Mouse (Mus musculus) limb, embryonic 12.5 days (tissue): Measurements from ENCODE around the gene Rbpj. TPM values are rescaled to one million over a fixed set of nuclear protein-coding genes. Genes with fewer than 3 reads are reported as not detected.
"Not testable (repeated sequence)": the region's sequence is repeated elsewhere in the genome, so short reads cannot be mapped to it uniquely, and the experiment has no call there.

Experiments used
- ATAC-seq: fragments of 200-750 bp; cut with Nextera tagmentation; 2 replicates; pipeline ENCODE4 v1.8.0; 2017; ENCODE audit warnings: low read depth, moderate TSS enrichment; ENCODE audit not compliant: insufficient number of reproducible peaks, insufficient read depth, low FRiP score, low TSS enrichment
- H3K27ac ChIP-seq: fragments of 300-500 bp; sonication (generic); 2 replicates; pipeline ENCODE4 v1.5.1; 2016; ENCODE audit warnings: mild to moderate bottlenecking, moderate library complexity
- H3K27me3 ChIP-seq: fragments of 300-500 bp; sonication (generic); 2 replicates; pipeline ENCODE4 v1.6.1; 2016; ENCODE audit warnings: mild to moderate bottlenecking, moderate library complexity
- H3K36me3 ChIP-seq: fragments of 300-500 bp; sonication (generic); 2 replicates; pipeline ENCODE4 v1.6.1; 2016; ENCODE audit warnings: mild to moderate bottlenecking, moderate library complexity
- H3K4me1 ChIP-seq: fragments of 300-500 bp; sonication (generic); replicated peaks from 2 replicates; pipeline ENCODE4 v1.6.1; 2016
- H3K4me2 ChIP-seq: fragments of 300-500 bp; sonication (generic); 2 replicates; pipeline ENCODE4 v1.6.1; 2016; ENCODE audit warnings: mild to moderate bottlenecking, moderate library complexity
- H3K4me3 ChIP-seq: fragments of 300-500 bp; sonication (generic); replicated peaks from 2 replicates; pipeline ENCODE4 v1.5.1; 2016; ENCODE audit warnings: mild to moderate bottlenecking
- H3K9ac ChIP-seq: fragments of 300-500 bp; sonication (generic); replicated peaks from 2 replicates; pipeline ENCODE4 v1.6.1; 2016; ENCODE audit warnings: mild to moderate bottlenecking, moderate library complexity
- H3K9me3 ChIP-seq: fragments of 300-500 bp; sonication (generic); 2 replicates; pipeline ENCODE4 v1.6.1; 2016; ENCODE audit warnings: mild to moderate bottlenecking, moderate library complexity
- WGBS: fragments of 180-500 bp; shearing (Covaris S2); methylation state at CpG from one replicate; pipeline ENCODE4 v1.1.7; 2016; 5-methylcytosine and 5-hydroxymethylcytosine counted together
- polyA plus RNA-seq: library from polyadenylated mRNA; unstranded; fragments of >200 nt; fragmentation: Nextera tagmentation; extraction: Ambion mirVana; gene quantifications from 2 replicates; pipeline ENCODE4 v1.2.1, GENCODE M21; 2016

The Rbpj gene
- polyA plus RNA-seq, 1 experiment from 2014 or later: 51.3 TPM

- H3K4me3 ChIP-seq, H3K27ac ChIP-seq, H3K36me3 ChIP-seq, H3K27me3 ChIP-seq, H3K4me1 ChIP-seq, ATAC-seq, H3K9me3 ChIP-seq, H3K4me2 ChIP-seq, H3K9ac ChIP-seq: not testable (repeated sequence)
- WGBS: 95% methylated on average over 5 of the region's 6 CpGs
Measured at GRCm38 (mm10) chr5:53673493-53674150, 207.7 kb downstream of the Rbpj start.

- ATAC-seq: no peak
- WGBS: 81% methylated on average over 8 of the region's 8 CpGs
- H3K4me1 ChIP-seq: no peaks in the 10 kb centered on the region
- no peak overlapping the region for H3K4me2 ChIP-seq
- H3K4me3 ChIP-seq: no peak overlapping the region
- no peaks in the 10 kb centered on the region for H3K36me3 ChIP-seq
- no peaks in the 10 kb centered on the region for H3K9me3 ChIP-seq
- no peak overlapping the region for H3K27ac ChIP-seq
- no peaks in the 10 kb centered on the region for H3K27me3 ChIP-seq
- no peak overlapping the region for H3K9ac ChIP-seq
Measured at GRCm38 (mm10) chr5:53676671-53677070, 210.7 kb downstream of the Rbpj start.

- Histone ChIP-seq H3K4me1 (no peaks in the 10 kb centered on the region), H3K36me3 (no peaks in the 10 kb centered on the region), H3K4me3 (no peak overlapping the region), H3K4me2 (no peak overlapping the region), H3K9ac (no peak overlapping the region), H3K27me3 (no peaks in the 10 kb centered on the region), H3K27ac (no peak overlapping the region), H3K9me3 (no peaks in the 10 kb centered on the region)
- ATAC-seq: no peak
- 56% methylated on average over 13 of the region's 13 CpGs for WGBS
Measured at GRCm38 (mm10) chr5:53678036-53678767, 212.2 kb downstream of the Rbpj start.

- no peaks in the 10 kb centered on the region for H3K36me3 ChIP-seq
- H3K27me3 ChIP-seq: no peaks in the 10 kb centered on the region
- no peaks in the 10 kb centered on the region for H3K4me1 ChIP-seq
- 52% methylated on average over 6 of the region's 6 CpGs for WGBS
- no peaks in the 10 kb centered on the region for H3K9me3 ChIP-seq
- no peak overlapping the region for H3K4me3 ChIP-seq
- ATAC-seq: no peak
- no peak overlapping the region for H3K27ac ChIP-seq
- H3K9ac ChIP-seq: no peak overlapping the region
- no peak overlapping the region for H3K4me2 ChIP-seq
Measured at GRCm38 (mm10) chr5:53679651-53680050, 213.7 kb downstream of the Rbpj start.

GRCm38 (mm10) chr5:53683916-53684315 is 218.0 kb downstream of the Rbpj start:
- no peaks in the 10 kb centered on the region for H3K27me3 ChIP-seq
- no peaks in the 10 kb centered on the region for H3K9me3 ChIP-seq
- H3K27ac ChIP-seq: no peak overlapping the region
- WGBS: 81% methylated on average over 3 of the region's 3 CpGs
- H3K4me2 ChIP-seq: no peak overlapping the region
- no peaks in the 10 kb centered on the region for H3K4me1 ChIP-seq
- H3K9ac ChIP-seq: no peak overlapping the region
- no peaks in the 10 kb centered on the region for H3K36me3 ChIP-seq
- ATAC-seq: no peak
- no peak overlapping the region for H3K4me3 ChIP-seq

- Histone ChIP-seq H3K27ac (no peak overlapping the region), H3K36me3 (no peaks in the 10 kb centered on the region), H3K9ac (no peak overlapping the region), H3K9me3 (no peaks in the 10 kb centered on the region), H3K4me3 (no peak overlapping the region), H3K4me2 (no peak overlapping the region), H3K4me1 (no peaks in the 10 kb centered on the region), H3K27me3 (no peaks in the 10 kb centered on the region)
- 84% methylated on average over 1 of the region's 1 CpGs for whole genome bisulfite sequencing
- ATAC-seq: no peak
Measured at GRCm38 (mm10) chr5:53684417-53684816, 218.5 kb downstream of the Rbpj start.

GRCm38 (mm10) chr5:53685623-53686022 is 219.7 kb downstream of the Rbpj start:
- WGBS: 71% methylated on average over 4 of the region's 4 CpGs
- Histone ChIP-seq H3K4me1 (no peaks in the 10 kb centered on the region), H3K9ac (no peak overlapping the region), H3K4me2 (no peak overlapping the region), H3K36me3 (no peaks in the 10 kb centered on the region), H3K4me3 (no peak overlapping the region), H3K9me3 (no peaks in the 10 kb centered on the region), H3K27me3 (no peaks in the 10 kb centered on the region), H3K27ac (no peak overlapping the region)
- no peak for ATAC-seq

- Histone ChIP-seq H3K27me3 (no peaks in the 10 kb centered on the region), H3K4me2 (no peak overlapping the region), H3K4me1 (no peaks in the 10 kb centered on the region), H3K9me3 (no peaks in the 10 kb centered on the region), H3K36me3 (no peaks in the 10 kb centered on the region), H3K4me3 (no peak overlapping the region), H3K9ac (no peak overlapping the region), H3K27ac (no peak overlapping the region)
- WGBS: 83% methylated on average over 2 of the region's 2 CpGs
- no peak for ATAC-seq
Measured at GRCm38 (mm10) chr5:53686379-53686778, 220.4 kb downstream of the Rbpj start.

- no peaks in the 10 kb centered on the region; the same call in 1 of the 2 replicates for H3K27me3 ChIP-seq
- ATAC-seq: no peak
- no peak overlapping the region for H3K27ac ChIP-seq
- no peak overlapping the region for H3K4me3 ChIP-seq
- no peaks in the 10 kb centered on the region for H3K9me3 ChIP-seq
- 85% methylated on average over 7 of the region's 7 CpGs for WGBS
- H3K36me3 ChIP-seq: no peaks in the 10 kb centered on the region
- no peak overlapping the region for H3K9ac ChIP-seq
- H3K4me2 ChIP-seq: no peak overlapping the region
- no peaks in the 10 kb centered on the region for H3K4me1 ChIP-seq
Measured at GRCm38 (mm10) chr5:53688326-53688725, 222.4 kb downstream of the Rbpj start.

- no peak overlapping the region for H3K4me3 ChIP-seq
- no peak overlapping the region for H3K9ac ChIP-seq
- no peak overlapping the region for H3K4me2 ChIP-seq
- H3K36me3 ChIP-seq: no peaks in the 10 kb centered on the region
- H3K4me1 ChIP-seq: no peaks in the 10 kb centered on the region
- no peaks in the 10 kb centered on the region for H3K9me3 ChIP-seq
- no peaks in the 10 kb centered on the region; the same call in 1 of the 2 replicates for H3K27me3 ChIP-seq
- no peak overlapping the region for H3K27ac ChIP-seq
- ATAC-seq: no peak
- WGBS: 50% methylated on average over 3 of the region's 3 CpGs
Measured at GRCm38 (mm10) chr5:53691577-53691976, 225.6 kb downstream of the Rbpj start.

GRCm38 (mm10) chr5:53692100-53692499 is 226.1 kb downstream of the Rbpj start:
- no peak for ATAC-seq
- Histone ChIP-seq H3K27me3 (no peaks in the 10 kb centered on the region; the same call in 1 of the 2 replicates), H3K4me2 (no peak overlapping the region), H3K27ac (no peak overlapping the region), H3K9ac (no peak overlapping the region), H3K9me3 (no peaks in the 10 kb centered on the region), H3K4me1 (no peaks in the 10 kb centered on the region), H3K36me3 (no peaks in the 10 kb centered on the region), H3K4me3 (no peak overlapping the region)
- WGBS: 87% methylated on average over 8 of the region's 8 CpGs
